ENCODE assay signal across 8 mouse cellular contexts in genomic region chr19:4299574-4300270, GRCm38 (mm10). TPM values are rescaled to one million over a fixed set of nuclear protein-coding genes. Genes with fewer than 3 reads are reported as not detected.
DNase-seq lines count a peak whose midpoint lies in the region; ATAC-seq and TF ChIP-seq lines count a peak whose summit lies in the region.

No protein-coding gene starts in this region.

- ATAC-seq in hindbrain, embryonic 13.5 days (ENCODE audit: low FRiP score), result no peak
- ATAC-seq in hindbrain, embryonic 14.5 days (ENCODE audit: low FRiP score), result no peak
- ATAC-seq in limb, embryonic 13.5 days (ENCODE audit: low FRiP score, low read depth), result no peak

- H3K9me3 ChIP-seq in hindbrain, embryonic 13.5 days, result no peaks in the 10 kb centered on the region
- no peaks in the 10 kb centered on the region for H3K9me3 ChIP-seq in hindbrain, embryonic 14.5 days (ENCODE audit: control insufficient read depth, low read length)
- no peaks in the 10 kb centered on the region for H3K9me3 ChIP-seq in MEL (replicated peaks; ENCODE audit: insufficient read depth, low read length)
- H3K9me3 ChIP-seq in limb, embryonic 13.5 days, result no peaks in the 10 kb centered on the region

- H3K9ac ChIP-seq in hindbrain, embryonic 13.5 days, result 0 out of 2 replicates have a peak overlapping the region, but pooled peaks have one; percentile 19
- no peak overlapping the region for H3K9ac ChIP-seq in hindbrain, embryonic 14.5 days
- H3K9ac ChIP-seq in MEL (ENCODE audit: control insufficient read depth, low read depth, low read length, poor library complexity, severe bottlenecking), result peak overlapping the region; percentile 39; the same call in 1 of the 2 replicates
- peak overlapping the region; percentile 20; the same call in 1 of the 2 replicates for H3K9ac ChIP-seq in limb, embryonic 13.5 days

- 88% methylated on average over 6 of the region's 6 CpGs for WGBS in hindbrain, embryonic 13.5 days
- WGBS in hindbrain, embryonic 14.5 days, result 83% methylated on average over 6 of the region's 6 CpGs
- WGBS in limb, embryonic 13.5 days, result 80% methylated on average over 6 of the region's 6 CpGs

- H3K27me3 ChIP-seq in hindbrain, embryonic 13.5 days, result no peaks in the 10 kb centered on the region
- no peaks in the 10 kb centered on the region for H3K27me3 ChIP-seq in hindbrain, embryonic 14.5 days (ENCODE audit: control insufficient read depth, insufficient read depth, low read length)
- H3K27me3 ChIP-seq in MEL (ENCODE audit: control insufficient read depth in 1 of 2, insufficient read depth in 2 of 2, low read length in 2 of 2), result no peaks in the 10 kb centered on the region
- H3K27me3 ChIP-seq in limb, embryonic 13.5 days, result no peaks in the 10 kb centered on the region

- H3K4me2 ChIP-seq in hindbrain, embryonic 13.5 days, result no peak overlapping the region
- H3K4me2 ChIP-seq in hindbrain, embryonic 14.5 days (replicated peaks), result no peak overlapping the region
- H3K4me2 ChIP-seq in limb, embryonic 13.5 days (replicated peaks), result no peak overlapping the region

- TF ChIP-seq EP300 in MEL (IDR thresholded peaks at IDR 0.05; ENCODE audit: low read depth in 1 of 2, low read length in 2 of 2), result peak; percentile 4 to 9; a peak in 1 of 4 replicates

- no peak for DNase-seq in hindbrain, embryonic 14.5 days (ENCODE audit: low spot score)
- DNase-seq in MEL (ENCODE audit: low read depth, low spot score), result peak; percentile 59
- peak; percentile 42 to 66 for DNase-seq in natural killer cell, adult 2 months (ENCODE audit: low spot score in 2 of 2)
- DNase-seq in cerebellum, postnatal 4 days (ENCODE audit: low spot score in 2 of 2), result no peak
- no peak for DNase-seq in ovary, postnatal 10 days (ENCODE audit: low spot score)
- DNase-seq in right cerebral cortex, postnatal 10 days (ENCODE audit: low spot score in 2 of 2), result no peak

- TF ChIP-seq POLR2A in MEL (IDR thresholded peaks at IDR 0.05; ENCODE audit: control insufficient read depth in 1 of 2, insufficient read depth in 1 of 2, low read depth in 1 of 2, low read length in 2 of 2, poor library complexity in 1 of 2), result no peak

- no peak for TF ChIP-seq RAD21 in MEL (IDR thresholded peaks at IDR 0.05; ENCODE audit: low read depth, low read length)

- peaks cover 77% of the 10 kb centered on the region for H3K79me2 ChIP-seq in MEL (ENCODE audit: control insufficient read depth, insufficient read depth, low read length, poor library complexity)

- no peak overlapping the region for H3K4me3 ChIP-seq in hindbrain, embryonic 13.5 days
- no peak overlapping the region for H3K4me3 ChIP-seq in hindbrain, embryonic 14.5 days (replicated peaks; ENCODE audit: low read length)
- no peak overlapping the region for H3K4me3 ChIP-seq in MEL (ENCODE audit: control insufficient read depth in 1 of 2, insufficient read depth in 1 of 2, low read depth in 2 of 2, low read length in 2 of 2)
- H3K4me3 ChIP-seq in limb, embryonic 13.5 days, result no peak overlapping the region

- no peak overlapping the region for H3K27ac ChIP-seq in hindbrain, embryonic 13.5 days
- no peak overlapping the region for H3K27ac ChIP-seq in hindbrain, embryonic 14.5 days
- peak overlapping the region; percentile 77 for H3K27ac ChIP-seq in MEL (ENCODE audit: control insufficient read depth, low read depth, low read length)
- no peak overlapping the region for H3K27ac ChIP-seq in limb, embryonic 13.5 days

- H3K36me3 ChIP-seq in hindbrain, embryonic 13.5 days, result peaks cover 11% of the 10 kb centered on the region
- peaks cover 4% of the 10 kb centered on the region; the same call in 1 of the 2 replicates for H3K36me3 ChIP-seq in hindbrain, embryonic 14.5 days (replicated peaks; ENCODE audit: control insufficient read depth, insufficient read depth)
- H3K36me3 ChIP-seq in MEL (ENCODE audit: control insufficient read depth in 1 of 2, insufficient read depth in 2 of 2, low read length in 2 of 2), result peaks cover 0 to 48% of the 10 kb centered on the region in 2 experiments; a peak in 2 of 4 replicates
- peaks cover 26% of the 10 kb centered on the region for H3K36me3 ChIP-seq in limb, embryonic 13.5 days

- no peak for TF ChIP-seq CTCF in MEL (IDR thresholded peaks at IDR 0.05 in 2 of 3, conservative IDR thresholded peaks at IDR 0.05 in 1 of 3; ENCODE audit: control insufficient read depth in 1 of 3, insufficient read depth in 1 of 3, low read depth in 2 of 3, low read length in 3 of 3, poor library complexity in 1 of 3, severe bottlenecking in 1 of 3)

- peaks cover 62% of the 10 kb centered on the region for H3K4me1 ChIP-seq in hindbrain, embryonic 13.5 days (replicated peaks)
- peaks cover 48% of the 10 kb centered on the region for H3K4me1 ChIP-seq in hindbrain, embryonic 14.5 days (replicated peaks; ENCODE audit: control insufficient read depth, insufficient read depth, low read length)
- peaks cover 21 to 64% of the 10 kb centered on the region in 2 experiments for H3K4me1 ChIP-seq in MEL (ENCODE audit: control insufficient read depth in 1 of 2, insufficient read depth in 2 of 2, low read length in 2 of 2)
- H3K4me1 ChIP-seq in limb, embryonic 13.5 days, result peaks cover 58% of the 10 kb centered on the region

TF ChIP-seq in MEL, 35 proteins besides CTCF, POLR2A, EP300 and RAD21:
- TF ChIP-seq MYC (IDR thresholded peaks at IDR 0.05; ENCODE audit: low read depth, low read length) (0 out of 2 replicates have a peak, but pooled peaks have one; percentile 47), CHD1 (IDR thresholded peaks at IDR 0.05; ENCODE audit: low read depth, low read length) (no peak), NRF1 (IDR thresholded peaks at IDR 0.05; ENCODE audit: insufficient read depth, low read depth, low read length, poor library complexity, severe bottlenecking) (no peak), TBP (IDR thresholded peaks at IDR 0.05; ENCODE audit: low read depth, low read length) (0 out of 2 replicates have a peak, but pooled peaks have one; percentile 22)

RNA-seq across cellular contexts. Expression of gene Grk2, which starts 6.3 kb away (rescaled TPM):
- polyA plus RNA-seq in hindbrain, embryonic 13.5 days (2015; fragmentation: Nextera tagmentation; extraction: Ambion mirVana), result 19.6 and 20.0 TPM in 2 replicates
- 29.2 and 30.4 TPM in 2 replicates for polyA plus RNA-seq in hindbrain, embryonic 14.5 days (2014; fragmentation: Nextera tagmentation; extraction: Ambion mirVana)
- 65.1 and 75.2 TPM in 2 replicates for total RNA-seq in MEL (2012; rRNA removed)
- 100 to 1,000 TPM in 1 of 2 experiments, not detected in 1; 105 TPM for polyA plus RNA-seq in MEL (2012; ENCODE audit: insufficient read depth in 1 of 2, insufficient read length in 2 of 2, low read depth in 1 of 2, low replicate concordance in 2 of 2, missing spikeins in 1 of 2)
- polyA plus RNA-seq in limb, embryonic 13.5 days (2015; fragmentation: Nextera tagmentation; extraction: Ambion mirVana), result 16.5 and 18.5 TPM in 2 replicates

RNA-seq across cellular contexts. Expression of gene Ankrd13d, which starts 16.8 kb away (rescaled TPM):
- 29.9 and 33.1 TPM in 2 replicates for polyA plus RNA-seq in hindbrain, embryonic 13.5 days (2015; fragmentation: Nextera tagmentation; extraction: Ambion mirVana)
- 50.7 and 56.6 TPM in 2 replicates for polyA plus RNA-seq in hindbrain, embryonic 14.5 days (2014; fragmentation: Nextera tagmentation; extraction: Ambion mirVana)
- total RNA-seq in MEL (2012; rRNA removed), result 0.96 and 1.4 TPM in 2 replicates
- polyA plus RNA-seq in MEL (2012; ENCODE audit: insufficient read depth in 1 of 2, insufficient read length in 2 of 2, low read depth in 1 of 2, low replicate concordance in 2 of 2, missing spikeins in 1 of 2), result 1 to 10 TPM in 1 of 2 experiments, not detected in 1; 2.6 TPM
- 13.6 and 14.7 TPM in 2 replicates for polyA plus RNA-seq in limb, embryonic 13.5 days (2015; fragmentation: Nextera tagmentation; extraction: Ambion mirVana)

RNA-seq across cellular contexts. Expression of gene Ssh3, which starts 30.7 kb away (rescaled TPM):
- 10.4 and 10.6 TPM in 2 replicates for polyA plus RNA-seq in hindbrain, embryonic 13.5 days (2015; fragmentation: Nextera tagmentation; extraction: Ambion mirVana)
- polyA plus RNA-seq in hindbrain, embryonic 14.5 days (2014; fragmentation: Nextera tagmentation; extraction: Ambion mirVana), result 12.9 and 13.4 TPM in 2 replicates
- 7.4 and 9.2 TPM in 2 replicates for total RNA-seq in MEL (2012; rRNA removed)
- polyA plus RNA-seq in MEL (2012; ENCODE audit: insufficient read depth in 1 of 2, insufficient read length in 2 of 2, low read depth in 1 of 2, low replicate concordance in 2 of 2, missing spikeins in 1 of 2), result 10 to 100 TPM in 1 of 2 experiments, not detected in 1; 14.1 TPM
- 15.7 and 16.0 TPM in 2 replicates for polyA plus RNA-seq in limb, embryonic 13.5 days (2015; fragmentation: Nextera tagmentation; extraction: Ambion mirVana)

Comparison
In these comparisons a context has a peak if more than half of its experiments do, and no peak if none do; other contexts are left out.
1. DNase-seq: peak in MEL (single experiment) and natural killer cell, adult 2 months (2 of 2); none in hindbrain, embryonic 14.5 days (single experiment), cerebellum, postnatal 4 days (0 of 2), ovary, postnatal 10 days (single experiment) and right cerebral cortex, postnatal 10 days (0 of 2).